Mouse (Mus musculus) cerebellum, adult 2 months (tissue): ENCODE results near the gene Ctrl.

Experiments used
- CTCF ChIP-seq: fragments of 200-500 bp; IDR thresholded peaks from 2 replicates; pipeline ENCODE4 v1.5.1; 2011; ENCODE audit warnings: low read depth, mild to moderate bottlenecking, control low read depth, low read length, moderate library complexity, borderline replicate concordance; ENCODE audit not compliant: insufficient read depth
- POLR2A ChIP-seq: fragments of 200-500 bp; IDR thresholded peaks from 2 replicates; pipeline ENCODE4 v1.6.1; 2011; ENCODE audit warnings: low read length, control low read depth, borderline replicate concordance; ENCODE audit not compliant: insufficient read depth

DNA sequence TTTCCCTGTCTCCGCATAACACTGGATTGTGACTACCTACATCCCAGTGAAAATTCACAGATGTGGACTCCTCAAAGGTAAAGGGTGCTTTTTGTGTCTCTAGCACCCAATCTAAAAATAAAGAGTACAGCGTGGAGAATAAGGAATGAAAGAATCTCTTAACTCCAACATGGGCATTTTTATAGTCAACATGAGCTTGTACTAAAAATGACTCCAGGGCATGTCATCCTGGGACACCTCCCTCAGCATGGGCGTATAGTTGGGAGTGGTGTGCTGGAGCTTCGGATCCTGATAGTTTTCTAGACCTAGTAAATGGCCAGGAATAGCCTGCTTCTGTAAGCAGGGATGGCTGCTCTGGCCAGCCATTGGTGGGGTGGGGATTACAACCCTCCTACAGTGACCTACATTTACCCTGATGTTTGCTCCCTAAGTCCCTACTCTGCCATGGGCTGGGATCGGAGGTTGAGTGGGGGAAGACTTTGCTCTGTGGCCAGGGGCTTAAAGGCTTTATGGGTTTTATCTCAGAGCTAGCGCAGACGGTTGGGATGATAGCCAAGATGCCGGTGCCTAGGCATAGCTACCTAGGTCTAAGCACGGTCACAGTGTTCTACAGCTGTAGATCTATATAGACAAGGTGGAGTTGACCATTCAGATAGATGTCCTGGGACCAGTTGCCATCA lies 35.7 kb downstream of the Ctrl start:
- TF ChIP-seq CTCF (no peak), POLR2A (no peak)
